Mouse (Mus musculus) G1E-ER4 (cell line): Measurements from ENCODE around the gene Srgap1. TPM values are rescaled to one million over a fixed set of nuclear protein-coding genes. Genes with fewer than 3 reads are reported as not detected.

Source experiments
- GATA1 ChIP-seq: IDR thresholded peaks from one replicate; pipeline ENCODE4 v1.8.0; 2012; ENCODE audit warnings: low read length, inconsistent platforms
- polyA plus RNA-seq: library from polyadenylated mRNA; stranded (reverse); fragments of >175 nt; gene quantifications from 2 replicates; pipeline ENCODE4 v1.2.3, GENCODE M21; 2012

Gene Srgap1
- not detected in 2 replicates for polyA plus RNA-seq

GRCm38 (mm10) chr10:122046904-122047726 is at the start of gene Srgap1:
Srgap1 (minus strand) TSS chr10:122047315.
- TF ChIP-seq GATA1: no peak

- no peak for TF ChIP-seq GATA1
Observed at GRCm38 (mm10) chr10:122096462-122096979, 49.4 kb upstream of the Srgap1 start.

DNA sequence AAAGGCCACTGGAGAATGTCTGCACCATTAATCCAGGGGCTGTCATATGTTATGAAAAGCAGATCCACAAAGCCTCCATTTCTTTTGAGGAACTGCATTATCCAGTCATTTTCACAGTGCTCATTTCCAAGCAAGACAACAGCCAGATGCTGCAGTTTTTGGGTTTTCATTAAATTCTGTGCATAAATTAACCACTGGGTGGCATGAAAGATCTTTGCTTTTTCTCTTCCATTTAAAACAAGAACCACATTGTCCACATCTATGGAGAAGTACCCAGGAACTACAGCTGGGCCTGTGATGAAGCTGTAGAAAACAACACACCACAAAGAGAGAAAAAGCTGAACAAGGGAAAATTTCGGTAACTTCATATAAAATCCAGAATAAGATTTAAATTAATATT is 43.4 kb upstream of the Srgap1 start:
- no peak for TF ChIP-seq GATA1

- no peak for TF ChIP-seq GATA1
Observed at GRCm38 (mm10) chr10:122081352-122081751, 34.2 kb upstream of the Srgap1 start.

DNA sequence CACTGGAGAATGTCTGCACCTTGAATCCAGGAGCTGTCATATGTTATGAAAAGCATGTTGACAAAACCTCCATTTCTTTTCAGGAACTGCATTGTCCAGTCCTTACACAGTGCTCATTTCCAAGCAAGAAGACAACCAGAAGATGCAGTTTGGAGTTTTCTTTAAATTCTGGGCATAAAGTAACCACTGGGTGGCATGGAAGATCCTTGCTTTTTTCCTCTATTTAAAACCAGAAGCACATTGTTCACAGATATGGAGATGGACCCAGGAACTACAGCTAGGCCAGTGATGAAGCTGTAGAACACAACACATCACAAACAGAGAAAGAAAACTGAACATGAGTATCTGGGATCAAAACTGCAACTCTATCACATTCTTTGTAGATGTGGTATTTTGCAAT is 22.0 kb upstream of the Srgap1 start:
- TF ChIP-seq GATA1: no peak

GRCm38 (mm10) chr10:122055826-122056225 is 8.7 kb upstream of the Srgap1 start:
- no peak for TF ChIP-seq GATA1

DNA sequence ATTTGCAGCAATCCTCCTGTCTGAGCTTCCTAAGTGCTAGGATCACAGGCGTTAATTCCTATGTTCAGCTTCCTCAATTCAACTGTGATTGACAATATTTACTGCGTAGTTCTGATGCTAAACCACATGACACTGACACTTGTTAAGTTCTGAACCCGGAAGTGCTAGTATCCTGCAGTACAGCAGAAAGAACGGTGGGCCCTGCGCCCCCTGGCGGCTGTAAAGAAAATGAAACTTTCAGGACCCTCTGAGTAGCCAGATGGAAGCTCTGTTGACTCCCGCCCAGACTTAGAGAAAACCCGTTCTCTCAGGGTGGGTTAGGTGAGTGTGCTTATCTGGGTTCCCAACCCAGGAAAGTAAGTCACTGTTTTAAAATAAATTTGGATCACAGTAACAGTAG is 7.4 kb upstream of the Srgap1 start:
- TF ChIP-seq GATA1: no peak

GRCm38 (mm10) chr10:122051831-122052230 is 4.7 kb upstream of the Srgap1 start:
- no peak for TF ChIP-seq GATA1

GRCm38 (mm10) chr10:122047727-122048365 is 731 bp upstream of the Srgap1 start:
- TF ChIP-seq GATA1: no peak

GRCm38 (mm10) chr10:122046511-122046903 is 608 bp downstream of the Srgap1 start:
- no peak for TF ChIP-seq GATA1

DNA sequence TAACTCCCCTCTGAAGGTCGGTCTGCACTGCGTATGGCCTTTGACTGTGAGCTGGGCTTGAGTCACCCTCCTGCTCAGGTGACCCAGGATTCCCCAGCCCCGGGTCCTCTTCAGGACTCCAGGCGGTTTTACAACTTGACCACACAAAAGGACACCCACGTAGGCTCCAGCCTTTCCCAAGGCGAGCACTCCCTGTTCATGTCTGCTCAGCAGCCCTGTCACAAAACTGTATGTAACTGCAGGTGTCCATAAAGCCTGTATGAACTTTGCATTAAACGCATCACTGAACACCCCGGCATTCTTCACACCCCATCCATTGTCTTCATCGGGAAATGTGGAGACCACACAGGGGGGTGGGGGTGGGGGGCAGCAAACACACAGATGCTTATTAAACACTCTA is 1.2 kb downstream of the Srgap1 start:
- TF ChIP-seq GATA1: no peak

- TF ChIP-seq GATA1: no peak
Observed at GRCm38 (mm10) chr10:122044926-122045325, 2.2 kb downstream of the Srgap1 start.

DNA sequence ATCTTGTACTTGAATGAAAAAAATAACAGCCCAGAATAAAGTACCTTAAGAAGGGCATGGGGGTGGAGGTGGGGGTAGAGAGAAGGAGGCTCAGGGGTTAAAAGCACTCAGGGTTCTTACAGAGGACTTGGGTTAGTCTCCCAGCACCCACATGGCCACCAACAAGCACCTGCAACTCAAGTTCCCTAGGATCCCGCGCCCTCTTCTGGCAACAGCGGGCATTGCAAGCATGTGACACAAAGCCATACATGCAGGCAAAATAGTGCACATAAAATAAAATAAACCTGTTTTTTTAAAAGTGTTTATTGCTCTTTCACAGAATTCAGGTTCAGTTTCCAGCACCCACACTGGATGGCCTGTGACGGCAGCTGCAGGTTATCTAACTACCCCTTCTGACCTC is 6.7 kb downstream of the Srgap1 start:
- no peak for TF ChIP-seq GATA1

DNA sequence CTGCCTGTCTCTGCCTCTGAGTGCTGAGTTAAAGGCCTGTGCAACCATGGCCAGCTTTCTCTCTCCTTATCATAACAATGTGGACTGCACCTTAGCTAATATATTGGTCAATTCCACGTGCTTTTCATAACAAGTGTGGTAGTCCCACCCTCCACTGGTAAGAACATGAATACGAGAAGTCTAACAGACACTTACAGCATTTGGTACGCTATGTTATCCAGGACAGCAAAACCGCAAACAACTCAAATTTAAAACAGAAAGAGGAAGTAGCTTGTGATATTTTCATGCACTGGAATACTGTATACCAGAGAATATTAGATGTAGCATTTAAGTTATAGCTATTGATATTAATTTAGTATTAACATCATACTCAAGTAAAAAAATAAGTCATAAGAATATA is 7.5 kb downstream of the Srgap1 start:
- no peak for TF ChIP-seq GATA1

DNA sequence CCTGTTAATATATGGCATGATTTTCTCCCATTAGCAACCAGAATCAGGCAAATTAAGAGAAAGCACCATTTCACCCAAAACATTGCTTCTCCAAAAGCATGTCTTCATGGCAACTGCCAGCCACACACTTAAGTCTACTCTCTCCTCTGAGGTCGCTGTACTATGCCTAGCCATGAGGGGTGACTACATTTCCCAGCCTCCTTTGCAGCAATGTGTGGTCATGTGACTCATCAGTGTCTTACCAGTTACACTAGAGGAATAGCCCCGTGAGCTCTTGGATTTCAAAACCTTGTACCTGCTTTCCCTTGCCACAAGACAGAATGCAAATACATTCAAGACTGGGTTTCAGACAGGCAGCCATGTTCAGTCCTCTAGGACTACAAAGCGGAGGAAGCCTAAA is 8.6 kb downstream of the Srgap1 start:
- no peak for TF ChIP-seq GATA1

- no peak for TF ChIP-seq GATA1
Observed at GRCm38 (mm10) chr10:122033271-122033670, 13.8 kb downstream of the Srgap1 start.

- no peak for TF ChIP-seq GATA1
Observed at GRCm38 (mm10) chr10:122030420-122030819, 16.7 kb downstream of the Srgap1 start.
